Mouse (Mus musculus): ENCODE data around the gene Ano6. TPM values are rescaled to one million over a fixed set of nuclear protein-coding genes. Genes with fewer than 3 reads are reported as not detected.
"Not testable (repeated sequence)": the region's sequence is repeated elsewhere in the genome, so short reads cannot be mapped to it uniquely, and the experiment has no call there.

Ano6 gene
- total and polyA plus RNA-seq, 3 experiments = 0.01 to 0.49 TPM; not detected in 1

- H3K4me1 ChIP-seq (ENCODE audit: insufficient read depth, low read depth, low read length) = no peaks in the 10 kb centered on the region
- TF ChIP-seq POLR2AphosphoS5 (IDR thresholded peaks at IDR 0.05; ENCODE audit: insufficient replicate concordance, low read depth, low read length) = no peak
- TF ChIP-seq TAL1 (conservative IDR thresholded peaks at IDR 0.05; ENCODE audit: low read depth, low read length) = no peak
- TF ChIP-seq GATA1 (IDR thresholded peaks at IDR 0.05; ENCODE audit: borderline replicate concordance, low read length) = no peak
- no peak for TF ChIP-seq GATA2 (IDR thresholded peaks at IDR 0.05; ENCODE audit: borderline replicate concordance, low read depth, low read length)
- no peak for TF ChIP-seq CTCF (IDR thresholded peaks at IDR 0.05; ENCODE audit: low read depth, low read length)
- no peak overlapping the region for H3K4me3 ChIP-seq (ENCODE audit: low read depth, low read length)
- peaks cover 6% of the 10 kb centered on the region for H3K9me3 ChIP-seq (replicated peaks)
- no peaks in the 10 kb centered on the region for H3K27me3 ChIP-seq (ENCODE audit: insufficient read depth, low read length)
- ATAC-seq (ENCODE audit: extremely low read depth, insufficient number of reproducible peaks, low FRiP score, poor library complexity, severe bottlenecking) (no peak), DNase-seq (ENCODE audit: low spot score) (no peak)
- H3K36me3 ChIP-seq (replicated peaks) = no peaks in the 10 kb centered on the region
These were observed 35.9 kb downstream of the Ano6 start for GRCm38 (mm10) chr15:95826516-95826915.

GRCm38 (mm10) chr15:95827465-95827971 lies 36.9 kb downstream of the Ano6 start:
- no peaks in the 10 kb centered on the region for H3K4me1 ChIP-seq (ENCODE audit: insufficient read depth, low read depth, low read length)
- H3K36me3 ChIP-seq (replicated peaks) = no peaks in the 10 kb centered on the region

GRCm38 (mm10) chr15:95828018-95828646 lies 37.5 kb downstream of the Ano6 start:
- not testable (repeated sequence) for ATAC-seq (ENCODE audit: extremely low read depth, insufficient number of reproducible peaks, low FRiP score, poor library complexity, severe bottlenecking); H3K4me3 ChIP-seq (ENCODE audit: low read depth, low read length); DNase-seq (ENCODE audit: low spot score); H3K27me3 ChIP-seq (ENCODE audit: insufficient read depth, low read length); H3K36me3 ChIP-seq (replicated peaks); H3K9me3 ChIP-seq (replicated peaks); H3K4me1 ChIP-seq (ENCODE audit: insufficient read depth, low read depth, low read length)

More at GRCm38 (mm10) chr15:95827465-95827971, 36.9 kb downstream of the Ano6 start:
- Histone ChIP-seq H3K4me3 (ENCODE audit: low read depth, low read length) (no peak overlapping the region), H3K27me3 (ENCODE audit: insufficient read depth, low read length) (no peaks in the 10 kb centered on the region), H3K9me3 (replicated peaks) (peaks cover 3% of the 10 kb centered on the region)
- DNase-seq (ENCODE audit: low spot score) = no peak
- ATAC-seq (ENCODE audit: extremely low read depth, insufficient number of reproducible peaks, low FRiP score, poor library complexity, severe bottlenecking) = no peak
- TF ChIP-seq CTCF (IDR thresholded peaks at IDR 0.05; ENCODE audit: low read depth, low read length) = no peak

- no peak for TF ChIP-seq CTCF (IDR thresholded peaks at IDR 0.05; ENCODE audit: low read depth, low read length)
- no peak for TF ChIP-seq GATA1 (IDR thresholded peaks at IDR 0.05; ENCODE audit: borderline replicate concordance, low read length)
- TF ChIP-seq GATA2 (IDR thresholded peaks at IDR 0.05; ENCODE audit: borderline replicate concordance, low read depth, low read length) = no peak
- no peak for TF ChIP-seq POLR2AphosphoS5 (IDR thresholded peaks at IDR 0.05; ENCODE audit: insufficient replicate concordance, low read depth, low read length)
- TF ChIP-seq TAL1 (conservative IDR thresholded peaks at IDR 0.05; ENCODE audit: low read depth, low read length) = no peak
- Histone ChIP-seq H3K9me3 (replicated peaks) (peaks cover 3% of the 10 kb centered on the region), H3K36me3 (replicated peaks) (no peaks in the 10 kb centered on the region), H3K4me3 (ENCODE audit: low read depth, low read length) (no peak overlapping the region), H3K27me3 (ENCODE audit: insufficient read depth, low read length) (no peaks in the 10 kb centered on the region), H3K4me1 (ENCODE audit: insufficient read depth, low read depth, low read length) (no peaks in the 10 kb centered on the region)
- DNase-seq (ENCODE audit: low spot score) = no peak
- ATAC-seq (ENCODE audit: extremely low read depth, insufficient number of reproducible peaks, low FRiP score, poor library complexity, severe bottlenecking) = no peak
These were observed 38.1 kb downstream of the Ano6 start for GRCm38 (mm10) chr15:95828647-95829254.

GRCm38 (mm10) chr15:95829553-95830205 lies 39.0 kb downstream of the Ano6 start:
- no peaks in the 10 kb centered on the region for H3K27me3 ChIP-seq (ENCODE audit: insufficient read depth, low read length)

GRCm38 (mm10) chr15:95830206-95830560 lies 39.5 kb downstream of the Ano6 start:
- no peaks in the 10 kb centered on the region for H3K36me3 ChIP-seq (replicated peaks)
- H3K4me1 ChIP-seq (ENCODE audit: insufficient read depth, low read depth, low read length) = no peaks in the 10 kb centered on the region
- ATAC-seq (ENCODE audit: extremely low read depth, insufficient number of reproducible peaks, low FRiP score, poor library complexity, severe bottlenecking) = no peak

More at GRCm38 (mm10) chr15:95829553-95830205, 39.0 kb downstream of the Ano6 start:
- Histone ChIP-seq H3K36me3 (replicated peaks) (no peaks in the 10 kb centered on the region), H3K4me3 (ENCODE audit: low read depth, low read length) (no peak overlapping the region), H3K9me3 (replicated peaks) (peaks cover 3% of the 10 kb centered on the region), H3K4me1 (ENCODE audit: insufficient read depth, low read depth, low read length) (no peaks in the 10 kb centered on the region)
- no peak for DNase-seq (ENCODE audit: low spot score)
- TF ChIP-seq GATA2 (IDR thresholded peaks at IDR 0.05; ENCODE audit: borderline replicate concordance, low read depth, low read length) = no peak
- TF ChIP-seq GATA1 (IDR thresholded peaks at IDR 0.05; ENCODE audit: borderline replicate concordance, low read length) = no peak
- TF ChIP-seq TAL1 (conservative IDR thresholded peaks at IDR 0.05; ENCODE audit: low read depth, low read length) = no peak
- no peak for TF ChIP-seq POLR2AphosphoS5 (IDR thresholded peaks at IDR 0.05; ENCODE audit: insufficient replicate concordance, low read depth, low read length)
- no peak for TF ChIP-seq CTCF (IDR thresholded peaks at IDR 0.05; ENCODE audit: low read depth, low read length)
- ATAC-seq (ENCODE audit: extremely low read depth, insufficient number of reproducible peaks, low FRiP score, poor library complexity, severe bottlenecking) = no peak

More at GRCm38 (mm10) chr15:95830206-95830560, 39.5 kb downstream of the Ano6 start:
- Histone ChIP-seq H3K4me3 (ENCODE audit: low read depth, low read length) (no peak overlapping the region), H3K9me3 (replicated peaks) (peaks cover 3% of the 10 kb centered on the region), H3K27me3 (ENCODE audit: insufficient read depth, low read length) (no peaks in the 10 kb centered on the region)
- TF ChIP-seq GATA2 (IDR thresholded peaks at IDR 0.05; ENCODE audit: borderline replicate concordance, low read depth, low read length) = no peak
- TF ChIP-seq GATA1 (IDR thresholded peaks at IDR 0.05; ENCODE audit: borderline replicate concordance, low read length) = no peak
- TF ChIP-seq POLR2AphosphoS5 (IDR thresholded peaks at IDR 0.05; ENCODE audit: insufficient replicate concordance, low read depth, low read length) = no peak
- no peak for TF ChIP-seq TAL1 (conservative IDR thresholded peaks at IDR 0.05; ENCODE audit: low read depth, low read length)
- TF ChIP-seq CTCF (IDR thresholded peaks at IDR 0.05; ENCODE audit: low read depth, low read length) = no peak
- no peak for DNase-seq (ENCODE audit: low spot score)
